Mouse (Mus musculus): Measurements from ENCODE around the gene Vps37d. TPM values are rescaled to one million over a fixed set of nuclear protein-coding genes. Genes with fewer than 3 reads are reported as not detected.

The Vps37d gene
- polyA plus RNA-seq, 1 experiment from 2014 or later = 7.0 TPM

GRCm38 (mm10) chr5:135109426-135109825 is 31.4 kb upstream of the Vps37d start:
- WGBS = 83% methylated on average over 3 of the region's 3 CpGs

GRCm38 (mm10) chr5:135109017-135109416 is 31.0 kb upstream of the Vps37d start:
- Histone ChIP-seq H3K27ac (ENCODE audit: low read depth) (no peak overlapping the region), H3K4me2 (ENCODE audit: low read length) (no peak overlapping the region), H3K4me3 (ENCODE audit: low read depth, low read length) (no peak overlapping the region), H3K36me3 (ENCODE audit: control insufficient read depth, insufficient read depth, low read length) (no peaks in the 10 kb centered on the region), H3K4me1 (replicated peaks; ENCODE audit: control insufficient read depth, insufficient read depth, low read length) (no peaks in the 10 kb centered on the region; the same call in 1 of the 2 replicates), H3K27me3 (replicated peaks; ENCODE audit: control insufficient read depth, insufficient read depth, low read length) (peaks cover 52% of the 10 kb centered on the region), H3K9ac (ENCODE audit: low read length) (no peak overlapping the region), H3K9me3 (ENCODE audit: control insufficient read depth, low read length) (no peaks in the 10 kb centered on the region)
- DNase-seq (ENCODE audit: low spot score) (no peak), ATAC-seq (replicated peaks; ENCODE audit: low FRiP score, low TSS enrichment, low read depth) (no peak)
- 65% methylated on average over 6 of the region's 6 CpGs for WGBS

More at GRCm38 (mm10) chr5:135109426-135109825, 31.4 kb upstream of the Vps37d start:
- no peaks in the 10 kb centered on the region for H3K9me3 ChIP-seq (ENCODE audit: control insufficient read depth, low read length)
- H3K9ac ChIP-seq (ENCODE audit: low read length) = no peak overlapping the region
- no peak overlapping the region for H3K4me3 ChIP-seq (ENCODE audit: low read depth, low read length)
- no peak overlapping the region for H3K27ac ChIP-seq (ENCODE audit: low read depth)
- no peaks in the 10 kb centered on the region; the same call in 1 of the 2 replicates for H3K4me1 ChIP-seq (replicated peaks; ENCODE audit: control insufficient read depth, insufficient read depth, low read length)
- peaks cover 52% of the 10 kb centered on the region for H3K27me3 ChIP-seq (replicated peaks; ENCODE audit: control insufficient read depth, insufficient read depth, low read length)
- DNase-seq (ENCODE audit: low spot score) = no peak
- H3K4me2 ChIP-seq (ENCODE audit: low read length) = no peak overlapping the region
- H3K36me3 ChIP-seq (ENCODE audit: control insufficient read depth, insufficient read depth, low read length) = no peaks in the 10 kb centered on the region
- no peak for ATAC-seq (replicated peaks; ENCODE audit: low FRiP score, low TSS enrichment, low read depth)

- H3K27ac ChIP-seq (ENCODE audit: low read depth) = no peak overlapping the region
- H3K4me3 ChIP-seq (ENCODE audit: low read depth, low read length) = peak overlapping the region; percentile 50
- WGBS = 12% methylated on average over 40 of the region's 40 CpGs
- H3K9me3 ChIP-seq (ENCODE audit: control insufficient read depth, low read length) = no peaks in the 10 kb centered on the region
- peak overlapping the region; percentile 93 for H3K4me2 ChIP-seq (ENCODE audit: low read length)
- H3K27me3 ChIP-seq (replicated peaks; ENCODE audit: control insufficient read depth, insufficient read depth, low read length) = peaks cover 52% of the 10 kb centered on the region
- H3K9ac ChIP-seq (ENCODE audit: low read length) = 0 out of 2 replicates have a peak overlapping the region, but pooled peaks have one; percentile 1
- no peaks in the 10 kb centered on the region for H3K36me3 ChIP-seq (ENCODE audit: control insufficient read depth, insufficient read depth, low read length)
- peak; percentile 33; the same call in 1 of the 2 replicates for ATAC-seq (replicated peaks; ENCODE audit: low FRiP score, low TSS enrichment, low read depth)
- peak; percentile 80 for DNase-seq (ENCODE audit: low spot score)
- H3K4me1 ChIP-seq (replicated peaks; ENCODE audit: control insufficient read depth, insufficient read depth, low read length) = no peaks in the 10 kb centered on the region; the same call in 1 of the 2 replicates
Measured at GRCm38 (mm10) chr5:135107521-135108501, 29.7 kb upstream of the Vps37d start.

GRCm38 (mm10) chr5:135106758-135107256 is 28.7 kb upstream of the Vps37d start:
- Histone ChIP-seq H3K4me3 (ENCODE audit: low read depth, low read length) (peak overlapping the region; percentile 50), H3K27ac (ENCODE audit: low read depth) (no peak overlapping the region), H3K4me1 (replicated peaks; ENCODE audit: control insufficient read depth, insufficient read depth, low read length) (no peaks in the 10 kb centered on the region; the same call in 1 of the 2 replicates), H3K36me3 (ENCODE audit: control insufficient read depth, insufficient read depth, low read length) (no peaks in the 10 kb centered on the region), H3K4me2 (ENCODE audit: low read length) (peak overlapping the region; percentile 93), H3K27me3 (replicated peaks; ENCODE audit: control insufficient read depth, insufficient read depth, low read length) (peaks cover 52% of the 10 kb centered on the region), H3K9ac (ENCODE audit: low read length) (peak overlapping the region; percentile 45; the same call in 1 of the 2 replicates), H3K9me3 (ENCODE audit: control insufficient read depth, low read length) (no peaks in the 10 kb centered on the region)
- peak; percentile 79 for DNase-seq (ENCODE audit: low spot score)
- ATAC-seq (replicated peaks; ENCODE audit: low FRiP score, low TSS enrichment, low read depth) = peak; percentile 73
- WGBS = under 1% methylated on average over 48 of the region's 48 CpGs

GRCm38 (mm10) chr5:135103999-135104660 is 26.1 kb upstream of the Vps37d start:
- peaks cover 45% of the 10 kb centered on the region for H3K27me3 ChIP-seq (replicated peaks; ENCODE audit: control insufficient read depth, insufficient read depth, low read length)
- no peak overlapping the region for H3K4me3 ChIP-seq (ENCODE audit: low read depth, low read length)
- H3K9ac ChIP-seq (ENCODE audit: low read length) = no peak overlapping the region
- H3K4me2 ChIP-seq (ENCODE audit: low read length) = no peak overlapping the region
- DNase-seq (ENCODE audit: low spot score) (no peak), ATAC-seq (replicated peaks; ENCODE audit: low FRiP score, low TSS enrichment, low read depth) (no peak)
- H3K4me1 ChIP-seq (replicated peaks; ENCODE audit: control insufficient read depth, insufficient read depth, low read length) = no peaks in the 10 kb centered on the region; the same call in 1 of the 2 replicates
- no peaks in the 10 kb centered on the region for H3K36me3 ChIP-seq (ENCODE audit: control insufficient read depth, insufficient read depth, low read length)
- no peaks in the 10 kb centered on the region for H3K9me3 ChIP-seq (ENCODE audit: control insufficient read depth, low read length)
- H3K27ac ChIP-seq (ENCODE audit: low read depth) = no peak overlapping the region
- WGBS = 65% methylated on average over 11 of the region's 11 CpGs

GRCm38 (mm10) chr5:135100981-135101380 is 22.9 kb upstream of the Vps37d start:
- DNase-seq (ENCODE audit: low spot score) (no peak), ATAC-seq (replicated peaks; ENCODE audit: low FRiP score, low TSS enrichment, low read depth) (no peak)
- Histone ChIP-seq H3K27me3 (replicated peaks; ENCODE audit: control insufficient read depth, insufficient read depth, low read length) (peaks cover 13% of the 10 kb centered on the region; the same call in 1 of the 2 replicates), H3K9ac (ENCODE audit: low read length) (no peak overlapping the region), H3K36me3 (ENCODE audit: control insufficient read depth, insufficient read depth, low read length) (no peaks in the 10 kb centered on the region), H3K9me3 (ENCODE audit: control insufficient read depth, low read length) (no peaks in the 10 kb centered on the region), H3K4me2 (ENCODE audit: low read length) (no peak overlapping the region), H3K4me3 (ENCODE audit: low read depth, low read length) (no peak overlapping the region), H3K27ac (ENCODE audit: low read depth) (no peak overlapping the region), H3K4me1 (replicated peaks; ENCODE audit: control insufficient read depth, insufficient read depth, low read length) (no peaks in the 10 kb centered on the region)
- 53% methylated on average over 1 of the region's 1 CpGs for WGBS

GRCm38 (mm10) chr5:135089653-135090052 is 11.6 kb upstream of the Vps37d start, which contains the start of gene Mlxipl:
Gene Mlxipl (plus strand): TSS chr5:135089890.
- ATAC-seq (replicated peaks; ENCODE audit: low FRiP score, low TSS enrichment, low read depth) (peak; percentile 71), DNase-seq (ENCODE audit: low spot score) (no peak)
- Histone ChIP-seq H3K4me1 (replicated peaks; ENCODE audit: control insufficient read depth, insufficient read depth, low read length) (no peaks in the 10 kb centered on the region), H3K4me3 (ENCODE audit: low read depth, low read length) (no peak within 1 kb of the TSS), H3K27me3 (replicated peaks; ENCODE audit: control insufficient read depth, insufficient read depth, low read length) (peaks cover 53% of the 10 kb centered on the region), H3K9ac (ENCODE audit: low read length) (no peak within 1 kb of the TSS), H3K27ac (ENCODE audit: low read depth) (no peak within 1 kb of the TSS), H3K36me3 (ENCODE audit: control insufficient read depth, insufficient read depth, low read length) (no peaks in the 10 kb centered on the region), H3K9me3 (ENCODE audit: control insufficient read depth, low read length) (no peaks in the 10 kb centered on the region), H3K4me2 (ENCODE audit: low read length) (peak within 1 kb of the TSS; percentile 28)
- 2% methylated on average over 39 of the region's 39 CpGs for WGBS

GRCm38 (mm10) chr5:135086871-135087270 is 8.8 kb upstream of the Vps37d start:
- WGBS = 58% methylated on average over 4 of the region's 4 CpGs
- Histone ChIP-seq H3K27me3 (replicated peaks; ENCODE audit: control insufficient read depth, insufficient read depth, low read length) (peaks cover 41% of the 10 kb centered on the region), H3K27ac (ENCODE audit: low read depth) (no peak overlapping the region), H3K4me2 (ENCODE audit: low read length) (no peak overlapping the region), H3K4me1 (replicated peaks; ENCODE audit: control insufficient read depth, insufficient read depth, low read length) (no peaks in the 10 kb centered on the region), H3K9ac (ENCODE audit: low read length) (no peak overlapping the region), H3K36me3 (ENCODE audit: control insufficient read depth, insufficient read depth, low read length) (no peaks in the 10 kb centered on the region), H3K9me3 (ENCODE audit: control insufficient read depth, low read length) (no peaks in the 10 kb centered on the region), H3K4me3 (ENCODE audit: low read depth, low read length) (no peak overlapping the region)
- DNase-seq (ENCODE audit: low spot score) (no peak), ATAC-seq (replicated peaks; ENCODE audit: low FRiP score, low TSS enrichment, low read depth) (no peak)

Data from intestine, embryonic 14.5 days (tissue).